Mouse (Mus musculus): ENCODE measurements around the gene Ryr1.

- TF ChIP-seq POLR2A (IDR thresholded peaks at IDR 0.05; ENCODE audit: borderline replicate concordance, low read depth, low read length) (no peak), CTCF (IDR thresholded peaks at IDR 0.05; ENCODE audit: low read depth, low read length) (no peak)
Measured at GRCm38 (mm10) chr7:29137429-29137828, 12.4 kb upstream of the Ryr1 start.

Measured in bone marrow macrophage, adult 2 months (primary cell).